Mouse (Mus musculus) limb, embryonic 15.5 days (tissue): ENCODE results near the gene Mas1. TPM values are rescaled to one million over a fixed set of nuclear protein-coding genes. Genes with fewer than 3 reads are reported as not detected.
A peak's percentile ranks its signal among the peaks of the same experiment; 100 is the strongest.

ENCODE experiments used
- ATAC-seq: fragments of 200-750 bp; cut with Nextera tagmentation; 2 replicates; pipeline ENCODE4 v1.8.0; 2017; ENCODE audit warnings: low read depth, moderate TSS enrichment; ENCODE audit not compliant: insufficient number of reproducible peaks, low FRiP score, low TSS enrichment
- H3K27ac ChIP-seq: fragments of 300-500 bp; sonication (generic); 2 replicates; pipeline ENCODE4 v1.5.1; 2015; ENCODE audit warnings: moderate library complexity, mild to moderate bottlenecking, inconsistent platforms
- H3K27me3 ChIP-seq: fragments of 300-500 bp; sonication (generic); 2 replicates; pipeline ENCODE4 v1.6.1; 2015; ENCODE audit warnings: inconsistent platforms
- H3K36me3 ChIP-seq: fragments of 300-500 bp; sonication (generic); 2 replicates; pipeline ENCODE4 v1.6.1; 2015; ENCODE audit warnings: inconsistent platforms
- H3K4me1 ChIP-seq: fragments of 300-500 bp; sonication (generic); 2 replicates; pipeline ENCODE4 v1.6.1; 2015; ENCODE audit warnings: inconsistent platforms
- H3K4me2 ChIP-seq: fragments of 300-500 bp; sonication (generic); 2 replicates; pipeline ENCODE4 v1.6.1; 2015; ENCODE audit warnings: mild to moderate bottlenecking, inconsistent platforms
- H3K4me3 ChIP-seq: fragments of 300-500 bp; sonication (generic); 2 replicates; pipeline ENCODE4 v1.5.1; 2015; ENCODE audit warnings: mild to moderate bottlenecking, inconsistent platforms
- H3K9ac ChIP-seq: fragments of 300-500 bp; sonication (generic); 2 replicates; pipeline ENCODE4 v1.6.1; 2015; ENCODE audit warnings: inconsistent platforms
- H3K9me3 ChIP-seq: fragments of 300-500 bp; sonication (generic); 2 replicates; pipeline ENCODE4 v1.6.1; 2016; ENCODE audit warnings: inconsistent platforms
- WGBS: fragments of 180-500 bp; shearing (Covaris S2); methylation state at CpG from one replicate; pipeline ENCODE4 v1.1.7; 2015; 5-methylcytosine and 5-hydroxymethylcytosine counted together
- polyA plus RNA-seq: library from polyadenylated mRNA; unstranded; fragments of >200 nt; fragmentation: Nextera tagmentation; extraction: Ambion mirVana; gene quantifications from 2 replicates; pipeline ENCODE4 v1.2.1, GENCODE M21; 2015

The Mas1 gene
- polyA plus RNA-seq, 1 experiment from 2014 or later = 1.5 TPM

GRCm38 (mm10) chr17:12814502-12814901 is 53.4 kb downstream of the Mas1 start:
- H3K4me1 ChIP-seq = peaks cover 12% of the 10 kb centered on the region
- ATAC-seq = no peak
- H3K36me3 ChIP-seq = peaks cover 62% of the 10 kb centered on the region
- H3K9me3 ChIP-seq = no peaks in the 10 kb centered on the region; the same call in 1 of the 2 replicates
- H3K27ac ChIP-seq = no peak overlapping the region
- no peak overlapping the region for H3K4me3 ChIP-seq
- no peak overlapping the region for H3K9ac ChIP-seq
- 90% methylated on average over 3 of the region's 3 CpGs for WGBS
- H3K27me3 ChIP-seq = no peaks in the 10 kb centered on the region
- no peak overlapping the region for H3K4me2 ChIP-seq

GRCm38 (mm10) chr17:12810973-12811303 is 57.0 kb downstream of the Mas1 start:
- no peak overlapping the region for H3K4me2 ChIP-seq
- no peak overlapping the region for H3K9ac ChIP-seq
- H3K9me3 ChIP-seq = no peaks in the 10 kb centered on the region
- ATAC-seq = no peak
- H3K4me3 ChIP-seq = no peak overlapping the region
- no peaks in the 10 kb centered on the region for H3K27me3 ChIP-seq
- H3K36me3 ChIP-seq = peaks cover 26% of the 10 kb centered on the region
- H3K27ac ChIP-seq = no peak overlapping the region
- WGBS = 100% methylated on average over 1 of the region's 1 CpGs
- H3K4me1 ChIP-seq = peaks cover 12% of the 10 kb centered on the region

GRCm38 (mm10) chr17:12810103-12810972 is 57.6 kb downstream of the Mas1 start:
- Histone ChIP-seq H3K9ac (no peak overlapping the region), H3K4me1 (peaks cover 12% of the 10 kb centered on the region)
- ATAC-seq = peak; percentile 75; the same call in 1 of the 2 replicates

GRCm38 (mm10) chr17:12808851-12809250 is 59.1 kb downstream of the Mas1 start:
- no peak for ATAC-seq
- no peak overlapping the region for H3K4me2 ChIP-seq
- no peak overlapping the region for H3K4me3 ChIP-seq
- no peak overlapping the region for H3K27ac ChIP-seq
- peaks cover 9% of the 10 kb centered on the region; the same call in 1 of the 2 replicates for H3K36me3 ChIP-seq
- H3K9me3 ChIP-seq = no peaks in the 10 kb centered on the region
- 81% methylated on average over 6 of the region's 6 CpGs for WGBS
- H3K9ac ChIP-seq = no peak overlapping the region
- no peaks in the 10 kb centered on the region for H3K27me3 ChIP-seq
- H3K4me1 ChIP-seq = peaks cover 12% of the 10 kb centered on the region

More at GRCm38 (mm10) chr17:12810103-12810972, 57.6 kb downstream of the Mas1 start:
- no peak overlapping the region for H3K4me3 ChIP-seq
- H3K36me3 ChIP-seq = peaks cover 21% of the 10 kb centered on the region
- 26% methylated on average over 14 of the region's 14 CpGs for WGBS
- H3K9me3 ChIP-seq = no peaks in the 10 kb centered on the region
- H3K4me2 ChIP-seq = no peak overlapping the region
- no peaks in the 10 kb centered on the region for H3K27me3 ChIP-seq
- H3K27ac ChIP-seq = peak overlapping the region; percentile 76

- Histone ChIP-seq H3K9me3 (no peaks in the 10 kb centered on the region), H3K4me2 (no peak overlapping the region), H3K4me3 (no peak overlapping the region), H3K36me3 (no peaks in the 10 kb centered on the region), H3K4me1 (no peaks in the 10 kb centered on the region), H3K27ac (no peak overlapping the region), H3K9ac (no peak overlapping the region), H3K27me3 (no peaks in the 10 kb centered on the region)
- no peak for ATAC-seq
Observed at GRCm38 (mm10) chr17:12804584-12805445, 63.1 kb downstream of the Mas1 start.

GRCm38 (mm10) chr17:12801861-12802540 is 65.9 kb downstream of the Mas1 start:
- H3K4me3 ChIP-seq = no peak overlapping the region
- H3K9me3 ChIP-seq = no peaks in the 10 kb centered on the region
- no peaks in the 10 kb centered on the region for H3K36me3 ChIP-seq
- H3K27ac ChIP-seq = peak overlapping the region; percentile 18; the same call in 1 of the 2 replicates
- H3K9ac ChIP-seq = no peak overlapping the region
- H3K4me2 ChIP-seq = no peak overlapping the region
- WGBS = 23% methylated on average over 9 of the region's 9 CpGs
- ATAC-seq = peak; percentile 64
- no peaks in the 10 kb centered on the region for H3K27me3 ChIP-seq
- peaks cover 7% of the 10 kb centered on the region; the same call in 1 of the 2 replicates for H3K4me1 ChIP-seq

GRCm38 (mm10) chr17:12799368-12800275 is 68.3 kb downstream of the Mas1 start:
- WGBS = 67% methylated on average over 12 of the region's 12 CpGs
- Histone ChIP-seq H3K4me2 (no peak overlapping the region), H3K4me3 (no peak overlapping the region), H3K9me3 (no peaks in the 10 kb centered on the region), H3K27ac (0 out of 2 replicates have a peak overlapping the region, but pooled peaks have one; percentile 13), H3K4me1 (peaks cover 13% of the 10 kb centered on the region), H3K36me3 (no peaks in the 10 kb centered on the region), H3K27me3 (no peaks in the 10 kb centered on the region), H3K9ac (no peak overlapping the region)
- no peak for ATAC-seq

GRCm38 (mm10) chr17:12798571-12798970 is 69.4 kb downstream of the Mas1 start:
- 79% methylated on average over 3 of the region's 3 CpGs for WGBS
- H3K27me3 ChIP-seq = no peaks in the 10 kb centered on the region
- H3K27ac ChIP-seq = no peak overlapping the region
- no peaks in the 10 kb centered on the region for H3K9me3 ChIP-seq
- H3K4me3 ChIP-seq = no peak overlapping the region
- no peak overlapping the region for H3K4me2 ChIP-seq
- no peak overlapping the region for H3K9ac ChIP-seq
- no peak for ATAC-seq
- no peaks in the 10 kb centered on the region for H3K36me3 ChIP-seq
- H3K4me1 ChIP-seq = peaks cover 23% of the 10 kb centered on the region

- H3K27me3 ChIP-seq = no peaks in the 10 kb centered on the region
- no peak overlapping the region for H3K9ac ChIP-seq
- ATAC-seq = no peak
- no peak overlapping the region for H3K4me3 ChIP-seq
- peaks cover 33% of the 10 kb centered on the region for H3K4me1 ChIP-seq
- H3K36me3 ChIP-seq = no peaks in the 10 kb centered on the region
- no peak overlapping the region for H3K27ac ChIP-seq
- H3K9me3 ChIP-seq = no peaks in the 10 kb centered on the region
- H3K4me2 ChIP-seq = no peak overlapping the region
- 70% methylated on average over 3 of the region's 3 CpGs for WGBS
Observed at GRCm38 (mm10) chr17:12797427-12798029, 70.4 kb downstream of the Mas1 start.

- no peak for ATAC-seq
- H3K9ac ChIP-seq = no peak overlapping the region
- H3K27ac ChIP-seq = no peak overlapping the region
- H3K27me3 ChIP-seq = no peaks in the 10 kb centered on the region
- 87% methylated on average over 3 of the region's 3 CpGs for WGBS
- no peak overlapping the region for H3K4me2 ChIP-seq
- no peaks in the 10 kb centered on the region for H3K36me3 ChIP-seq
- H3K4me3 ChIP-seq = no peak overlapping the region
- no peaks in the 10 kb centered on the region for H3K9me3 ChIP-seq
- peaks cover 39% of the 10 kb centered on the region for H3K4me1 ChIP-seq
Observed at GRCm38 (mm10) chr17:12796633-12797032, 71.3 kb downstream of the Mas1 start.
